In the genomic region with DNA sequence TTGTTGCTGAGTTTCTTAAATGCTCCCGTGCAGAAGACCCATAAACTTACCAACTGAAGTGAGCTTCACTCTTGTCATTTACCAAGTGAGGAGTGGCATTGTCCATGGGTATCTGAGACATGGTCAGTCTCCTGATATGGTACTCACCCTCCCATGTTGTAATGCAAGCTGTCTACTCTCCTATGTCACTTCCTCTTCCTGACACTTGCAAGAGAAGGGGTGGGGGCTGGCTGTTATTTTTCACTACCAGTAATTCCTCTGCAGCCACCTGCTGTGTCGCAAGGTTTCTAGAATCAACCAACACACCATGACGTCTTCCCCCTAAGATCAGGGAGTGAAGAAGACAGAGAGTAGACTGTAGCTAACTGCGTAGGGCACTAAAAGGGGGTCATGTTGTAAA, we compare ENCODE assay signal across 13 mouse cellular contexts.
A peak's percentile ranks its signal among the peaks of the same experiment; 100 is the strongest.
DNase-seq lines count a peak whose midpoint lies in the region; ATAC-seq and TF ChIP-seq lines count a peak whose summit lies in the region.
"Had no signal": no experiment of that assay in that cellular context is flagged by ENCODE, and none has a peak within 500 bp of the region (broad histone marks: within the 10 kb centered on the region; RNA-seq: fewer than 3 reads in every experiment).

No protein-coding gene starts in this region.

- 74% methylated on average over 4 of the region's 4 CpGs for WGBS in stomach, postnatal 0 days

- H3K4me2 ChIP-seq in stomach, postnatal 0 days (replicated peaks; ENCODE audit: low read depth), result no peak overlapping the region
- H3K4me2 ChIP-seq: heart, embryonic 13.5 days; neural tube, embryonic 12.5 days had no signal

- H3K4me1 ChIP-seq in stomach, postnatal 0 days (replicated peaks; ENCODE audit: control insufficient read depth, insufficient read depth), result no peaks in the 10 kb centered on the region
- H3K4me1 ChIP-seq: neural tube, embryonic 12.5 days had no signal

- TF ChIP-seq CTCF in stomach, postnatal 0 days (IDR thresholded peaks at IDR 0.05; ENCODE audit: low read depth), result no peak

- no peak overlapping the region for H3K27ac ChIP-seq in stomach, postnatal 0 days (replicated peaks)
- H3K27ac ChIP-seq: heart, embryonic 13.5 days; neural tube, embryonic 12.5 days had no signal

- DNase-seq in thymus, postnatal 0 days (ENCODE audit: low spot score), result peak; percentile 58
- DNase-seq in thymus, postnatal 10 days (ENCODE audit: low spot score in 2 of 2), result no peak
- DNase-seq in thymus, postnatal 4 days, result peak; percentile 29
- no peak for DNase-seq in stomach, postnatal 0 days (ENCODE audit: low spot score)
- DNase-seq in adrenal gland, postnatal 10 days, result no peak
- DNase-seq in kidney, adult 9 months, result no peak
- DNase-seq: right cerebral cortex, postnatal 14 days had no signal

- TF ChIP-seq EP300 in stomach, postnatal 0 days (optimal IDR thresholded peaks at IDR 0.05), result no peak

- no peak overlapping the region for H3K9ac ChIP-seq in stomach, postnatal 0 days (ENCODE audit: low read length)
- H3K9ac ChIP-seq: heart, embryonic 13.5 days; neural tube, embryonic 12.5 days had no signal

- H3K36me3 ChIP-seq in stomach, postnatal 0 days (ENCODE audit: control insufficient read depth, insufficient read depth, low read length), result no peaks in the 10 kb centered on the region
- H3K36me3 ChIP-seq: heart, embryonic 13.5 days; neural tube, embryonic 12.5 days had no signal

- ATAC-seq in inflammation-experienced regulatory T-cells, adult 6 months, result peak; percentile 39
- ATAC-seq in megakaryocyte, adult 5-6 weeks (ENCODE audit: poor library complexity, severe bottlenecking), result peak; percentile 75
- ATAC-seq in stomach, postnatal 0 days (ENCODE audit: low FRiP score, low TSS enrichment), result no peak

- no peaks in the 10 kb centered on the region for H3K9me3 ChIP-seq in stomach, postnatal 0 days (ENCODE audit: control insufficient read depth, low read length)
- H3K9me3 ChIP-seq: heart, embryonic 13.5 days; neural tube, embryonic 12.5 days had no signal

- no peak overlapping the region for H3K4me3 ChIP-seq in stomach, postnatal 0 days (ENCODE audit: low read depth, low read length)
- H3K4me3 ChIP-seq: erythroblast, embryonic 14.5 days; heart, embryonic 13.5 days; layer of hippocampus, adult 2 months; neural tube, embryonic 12.5 days had no signal

- no peaks in the 10 kb centered on the region for H3K27me3 ChIP-seq in stomach, postnatal 0 days (ENCODE audit: control insufficient read depth, insufficient read depth, low read length)
- H3K27me3 ChIP-seq: neural tube, embryonic 12.5 days had no signal

Comparison
In these comparisons a context has a peak if more than half of its experiments do, and no peak if none do; other contexts are left out.
1. DNase-seq: peak in thymus, postnatal 0 days (single experiment) and thymus, postnatal 4 days (single experiment); none in thymus, postnatal 10 days (0 of 2), stomach, postnatal 0 days (single experiment), adrenal gland, postnatal 10 days (single experiment) and kidney, adult 9 months (single experiment).